Mouse (Mus musculus): Measurements from ENCODE around the gene AC140267.1. TPM values are rescaled to one million over a fixed set of nuclear protein-coding genes. Genes with fewer than 3 reads are reported as not detected.
A peak's percentile ranks its signal among the peaks of the same experiment; 100 is the strongest.

Gene AC140267.1
- polyA plus RNA-seq, 1 experiment from 2014 or later, result 3.3 TPM

DNA sequence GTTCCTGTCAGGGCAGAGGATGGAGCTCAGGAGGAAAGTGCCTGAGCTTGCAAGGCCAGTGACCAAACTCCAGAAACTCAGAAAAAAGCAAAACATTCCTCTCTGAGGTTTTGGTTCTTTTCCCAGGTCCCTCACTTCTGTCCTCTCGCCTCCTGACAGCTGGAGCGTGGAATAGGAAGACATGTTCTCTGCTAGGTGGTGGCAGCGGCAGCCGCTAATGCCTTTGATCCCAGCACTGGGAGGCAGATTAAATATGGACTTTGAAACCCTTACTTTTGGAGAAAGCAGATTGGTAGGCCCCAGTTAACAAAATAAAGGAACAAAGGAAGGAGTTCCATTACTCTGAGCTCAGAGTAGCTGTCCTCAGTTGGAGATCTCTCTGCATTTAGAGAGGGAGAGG lies 27.2 kb upstream of the AC140267.1 start:
- H3K4me3 ChIP-seq (ENCODE audit: low read length), result no peak overlapping the region
- no peaks in the 10 kb centered on the region for H3K27me3 ChIP-seq (ENCODE audit: insufficient read depth, low read length)
- 0 out of 2 replicates have a peak, but pooled peaks cover 5% of the 10 kb centered on the region for H3K4me1 ChIP-seq (ENCODE audit: insufficient read depth, low read length)
- no peaks in the 10 kb centered on the region for H3K9me3 ChIP-seq (ENCODE audit: low read length)
- no peak overlapping the region for H3K4me2 ChIP-seq (replicated peaks; ENCODE audit: low read depth, low read length)
- H3K36me3 ChIP-seq (ENCODE audit: insufficient read depth, low read length), result peaks cover 7% of the 10 kb centered on the region; the same call in 1 of the 2 replicates
- H3K9ac ChIP-seq (replicated peaks; ENCODE audit: low read length), result no peak overlapping the region
- ATAC-seq (ENCODE audit: low FRiP score, low TSS enrichment), result no peak
- H3K27ac ChIP-seq (ENCODE audit: low read length), result peak overlapping the region; percentile 34; the same call in 1 of the 2 replicates
- WGBS, result 12% methylated on average over 4 of the region's 4 CpGs

DNA sequence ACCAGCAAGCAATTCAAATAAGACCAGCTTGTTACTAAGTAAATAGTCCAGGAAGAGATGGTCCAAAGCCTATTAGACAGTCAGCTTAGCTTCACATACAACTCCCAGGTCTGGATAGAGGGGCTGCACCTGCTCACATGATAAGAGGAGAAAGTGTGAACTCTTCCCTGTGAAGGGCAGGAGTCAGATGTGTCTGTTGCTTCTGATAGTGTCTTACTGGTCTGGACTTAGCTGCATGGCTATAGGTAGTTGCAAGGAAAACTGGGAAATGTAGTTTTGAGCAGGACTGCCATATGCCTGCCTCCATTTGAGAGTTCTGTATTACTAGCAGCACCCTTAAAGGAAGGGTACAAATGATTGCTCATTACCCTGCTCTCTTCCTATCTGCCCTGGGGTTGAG lies 21.9 kb upstream of the AC140267.1 start:
- H3K27ac ChIP-seq (ENCODE audit: low read length), result no peak overlapping the region
- 0 out of 2 replicates have a peak, but pooled peaks cover 2% of the 10 kb centered on the region for H3K4me1 ChIP-seq (ENCODE audit: insufficient read depth, low read length)
- no peak overlapping the region for H3K9ac ChIP-seq (replicated peaks; ENCODE audit: low read length)
- H3K36me3 ChIP-seq (ENCODE audit: insufficient read depth, low read length), result peaks cover 7% of the 10 kb centered on the region; the same call in 1 of the 2 replicates
- H3K4me3 ChIP-seq (ENCODE audit: low read length), result no peak overlapping the region
- no peak for ATAC-seq (ENCODE audit: low FRiP score, low TSS enrichment)
- no peak overlapping the region for H3K4me2 ChIP-seq (replicated peaks; ENCODE audit: low read depth, low read length)
- no peaks in the 10 kb centered on the region for H3K27me3 ChIP-seq (ENCODE audit: insufficient read depth, low read length)
- H3K9me3 ChIP-seq (ENCODE audit: low read length), result no peaks in the 10 kb centered on the region

DNA sequence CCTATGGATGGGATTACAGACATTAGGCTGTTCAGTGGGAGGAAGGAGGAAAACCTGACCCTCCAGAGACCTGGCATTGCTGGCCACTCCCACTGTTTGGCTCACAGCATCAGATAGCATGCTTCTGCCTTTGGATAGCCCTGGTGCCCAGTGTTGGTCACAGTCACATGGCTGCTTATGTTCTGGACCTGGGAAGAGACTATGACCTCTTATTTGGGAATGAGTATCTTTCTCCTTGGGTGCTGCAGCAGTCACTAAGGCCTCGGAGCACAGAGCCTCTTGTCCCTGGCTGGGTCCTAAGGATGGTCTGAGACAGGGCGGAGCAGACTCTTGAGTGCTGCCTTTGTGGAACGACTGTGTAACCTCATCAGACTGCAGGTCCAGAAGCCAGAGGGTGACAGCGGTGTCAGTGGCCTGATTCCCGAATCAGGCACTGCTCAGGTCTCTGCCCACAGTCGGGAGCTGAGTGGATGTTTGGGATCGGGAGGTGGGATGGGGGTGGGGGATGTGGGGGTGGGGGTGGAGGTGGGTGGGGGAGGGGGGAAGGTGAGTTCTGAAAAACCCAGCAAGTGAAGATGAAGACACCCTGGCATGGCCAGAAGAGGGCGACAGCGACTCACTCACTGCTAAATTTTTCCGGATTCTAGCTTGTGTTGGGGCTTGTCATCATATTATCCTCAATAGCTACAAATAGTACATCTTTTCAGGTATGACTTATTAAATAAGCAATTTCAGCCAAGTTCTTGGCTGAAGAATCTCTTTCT lies 19.7 kb upstream of the AC140267.1 start:
- no peak overlapping the region for H3K4me3 ChIP-seq (ENCODE audit: low read length)
- no peak for ATAC-seq (ENCODE audit: low FRiP score, low TSS enrichment)
- no peaks in the 10 kb centered on the region for H3K9me3 ChIP-seq (ENCODE audit: low read length)
- H3K4me2 ChIP-seq (replicated peaks; ENCODE audit: low read depth, low read length), result no peak overlapping the region
- no peak overlapping the region for H3K27ac ChIP-seq (ENCODE audit: low read length)
- no peaks in the 10 kb centered on the region for H3K27me3 ChIP-seq (ENCODE audit: insufficient read depth, low read length)
- H3K9ac ChIP-seq (replicated peaks; ENCODE audit: low read length), result no peak overlapping the region
- 12% methylated on average over 10 of the region's 10 CpGs for WGBS
- peaks cover 7% of the 10 kb centered on the region; the same call in 1 of the 2 replicates for H3K36me3 ChIP-seq (ENCODE audit: insufficient read depth, low read length)
- peaks cover 6% of the 10 kb centered on the region; the same call in 1 of the 2 replicates for H3K4me1 ChIP-seq (ENCODE audit: insufficient read depth, low read length)

DNA sequence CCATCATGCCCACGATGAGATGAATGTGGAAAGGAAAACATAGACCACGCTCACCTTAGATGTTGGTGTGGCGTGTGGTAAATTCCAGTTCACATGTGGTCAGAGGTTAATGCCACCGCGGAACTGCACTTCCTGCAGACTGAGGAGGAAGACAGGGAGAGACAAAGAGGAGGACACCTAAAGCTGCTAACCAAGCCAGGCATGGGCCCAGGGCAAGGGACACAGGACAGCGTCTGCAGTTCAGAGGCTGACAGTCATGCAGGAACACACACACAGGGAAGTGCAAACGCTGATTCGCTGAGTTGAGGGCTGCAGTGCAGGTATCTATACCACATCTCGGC lies 19.2 kb upstream of the AC140267.1 start:
- no peaks in the 10 kb centered on the region for H3K27me3 ChIP-seq (ENCODE audit: insufficient read depth, low read length)
- H3K9me3 ChIP-seq (ENCODE audit: low read length), result no peaks in the 10 kb centered on the region
- H3K4me2 ChIP-seq (replicated peaks; ENCODE audit: low read depth, low read length), result no peak overlapping the region
- H3K9ac ChIP-seq (replicated peaks; ENCODE audit: low read length), result no peak overlapping the region
- ATAC-seq (ENCODE audit: low FRiP score, low TSS enrichment), result no peak
- peaks cover 6% of the 10 kb centered on the region; the same call in 1 of the 2 replicates for H3K36me3 ChIP-seq (ENCODE audit: insufficient read depth, low read length)
- WGBS, result 62% methylated on average over 9 of the region's 9 CpGs
- H3K4me1 ChIP-seq (ENCODE audit: insufficient read depth, low read length), result peaks cover 6% of the 10 kb centered on the region; the same call in 1 of the 2 replicates
- no peak overlapping the region for H3K27ac ChIP-seq (ENCODE audit: low read length)
- no peak overlapping the region for H3K4me3 ChIP-seq (ENCODE audit: low read length)

DNA sequence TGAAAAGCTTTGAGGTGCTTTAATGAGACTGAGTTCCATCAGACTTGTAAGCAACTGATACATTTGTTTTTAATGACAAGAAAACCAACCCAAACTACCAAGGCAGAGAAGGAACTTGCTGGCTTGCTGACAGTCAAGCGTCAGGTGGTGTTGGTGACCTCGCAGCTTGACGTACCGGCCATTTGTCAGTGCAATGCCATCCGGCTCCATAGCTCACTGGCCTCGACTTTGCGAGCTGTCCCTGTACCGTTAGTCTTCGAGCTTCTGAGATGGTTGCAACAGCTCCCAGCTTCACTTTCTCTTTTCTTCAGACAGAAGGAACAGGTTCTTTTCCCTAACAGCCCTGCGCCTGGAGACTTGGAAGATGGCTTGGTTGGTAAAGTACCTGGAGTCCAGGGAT lies 18.2 kb upstream of the AC140267.1 start:
- Histone ChIP-seq H3K9me3 (ENCODE audit: low read length) (no peaks in the 10 kb centered on the region), H3K27ac (ENCODE audit: low read length) (no peak overlapping the region), H3K9ac (replicated peaks; ENCODE audit: low read length) (no peak overlapping the region), H3K27me3 (ENCODE audit: insufficient read depth, low read length) (no peaks in the 10 kb centered on the region), H3K4me2 (replicated peaks; ENCODE audit: low read depth, low read length) (no peak overlapping the region), H3K4me1 (ENCODE audit: insufficient read depth, low read length) (peaks cover 6% of the 10 kb centered on the region; the same call in 1 of the 2 replicates), H3K4me3 (ENCODE audit: low read length) (no peak overlapping the region), H3K36me3 (ENCODE audit: insufficient read depth, low read length) (no peaks in the 10 kb centered on the region)
- ATAC-seq (ENCODE audit: low FRiP score, low TSS enrichment), result no peak
- WGBS, result 80% methylated on average over 10 of the region's 10 CpGs

DNA sequence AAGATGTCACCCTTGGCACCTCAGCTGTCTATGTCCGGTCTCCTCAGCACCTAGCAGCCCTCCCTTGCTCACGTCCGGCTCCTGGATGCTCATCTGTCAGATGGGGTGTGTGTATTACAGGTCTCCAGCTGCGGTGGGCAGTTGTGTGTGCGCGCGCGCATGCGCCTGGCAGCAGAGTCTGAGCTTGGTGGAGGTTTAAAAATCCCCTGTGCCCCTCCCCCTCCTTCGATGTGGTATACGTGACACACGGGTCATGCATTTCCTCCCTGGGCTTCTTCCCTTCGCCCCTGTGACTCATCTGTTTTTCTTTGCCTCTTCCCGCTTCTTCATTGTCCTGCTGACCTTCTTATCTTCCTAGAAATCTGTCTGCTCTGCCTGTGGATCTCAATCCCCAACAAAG lies 16.4 kb upstream of the AC140267.1 start:
- no peak overlapping the region for H3K4me3 ChIP-seq (ENCODE audit: low read length)
- ATAC-seq (ENCODE audit: low FRiP score, low TSS enrichment), result peak; percentile 42; the same call in 1 of the 2 replicates
- H3K36me3 ChIP-seq (ENCODE audit: insufficient read depth, low read length), result no peaks in the 10 kb centered on the region
- no peaks in the 10 kb centered on the region for H3K27me3 ChIP-seq (ENCODE audit: insufficient read depth, low read length)
- H3K9ac ChIP-seq (replicated peaks; ENCODE audit: low read length), result peak overlapping the region; percentile 17; the same call in 1 of the 2 replicates
- H3K4me1 ChIP-seq (ENCODE audit: insufficient read depth, low read length), result peaks cover 6% of the 10 kb centered on the region; the same call in 1 of the 2 replicates
- H3K27ac ChIP-seq (ENCODE audit: low read length), result no peak overlapping the region
- no peaks in the 10 kb centered on the region for H3K9me3 ChIP-seq (ENCODE audit: low read length)
- WGBS, result 27% methylated on average over 14 of the region's 14 CpGs
- peak overlapping the region; percentile 28 for H3K4me2 ChIP-seq (replicated peaks; ENCODE audit: low read depth, low read length)

DNA sequence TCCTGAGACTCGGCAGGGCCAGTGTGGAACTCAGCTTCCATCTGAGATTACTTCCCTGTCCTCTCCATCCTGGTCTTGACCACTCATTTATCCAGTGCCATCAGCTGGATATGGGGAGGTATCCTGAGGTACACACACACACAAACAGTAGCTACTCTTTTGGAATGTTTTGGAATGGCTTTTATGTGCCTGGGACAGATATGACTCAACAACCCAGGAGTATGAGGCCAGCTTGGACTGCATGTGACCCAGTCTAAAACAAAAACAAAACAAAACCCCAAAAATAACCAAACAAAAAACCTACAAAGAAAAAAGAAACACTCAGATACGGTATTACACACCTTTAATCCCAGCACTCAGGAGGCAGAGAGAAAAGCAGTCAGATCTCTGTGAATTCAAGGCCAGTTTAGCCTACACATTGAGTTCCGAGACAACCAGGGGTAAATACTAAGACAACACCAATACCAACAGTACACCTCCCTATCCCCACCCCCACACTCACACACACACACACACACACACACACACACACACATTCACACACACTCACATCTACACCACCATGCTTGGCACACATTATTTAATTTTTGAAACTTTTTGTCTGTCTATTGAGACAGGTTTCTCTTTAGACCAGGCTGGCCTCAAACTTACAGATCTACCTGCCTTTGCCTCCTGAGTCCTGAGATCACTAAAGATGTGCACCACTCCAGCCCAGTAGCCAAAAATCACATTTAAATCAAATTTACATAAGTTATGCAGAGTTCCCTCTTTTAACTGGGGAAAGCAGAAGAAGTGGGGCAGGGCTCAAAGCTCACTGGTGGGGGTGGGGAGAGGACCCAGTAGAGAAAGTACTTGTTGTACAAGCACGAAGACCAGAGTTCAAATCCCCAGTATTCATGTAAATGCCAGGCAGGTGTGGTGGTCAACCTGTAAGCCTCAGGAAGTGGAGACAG lies 15.7 kb upstream of the AC140267.1 start:
- H3K4me3 ChIP-seq (ENCODE audit: low read length), result no peak overlapping the region
- ATAC-seq (ENCODE audit: low FRiP score, low TSS enrichment), result no peak
- no peak overlapping the region for H3K27ac ChIP-seq (ENCODE audit: low read length)
- H3K36me3 ChIP-seq (ENCODE audit: insufficient read depth, low read length), result no peaks in the 10 kb centered on the region
- WGBS, result 61% methylated on average over 4 of the region's 4 CpGs
- H3K27me3 ChIP-seq (ENCODE audit: insufficient read depth, low read length), result no peaks in the 10 kb centered on the region
- peaks cover 6% of the 10 kb centered on the region; the same call in 1 of the 2 replicates for H3K4me1 ChIP-seq (ENCODE audit: insufficient read depth, low read length)
- peak overlapping the region; percentile 28 for H3K4me2 ChIP-seq (replicated peaks; ENCODE audit: low read depth, low read length)
- H3K9me3 ChIP-seq (ENCODE audit: low read length), result no peaks in the 10 kb centered on the region
- 0 out of 2 replicates have a peak overlapping the region, but pooled peaks have one; percentile 17 for H3K9ac ChIP-seq (replicated peaks; ENCODE audit: low read length)

DNA sequence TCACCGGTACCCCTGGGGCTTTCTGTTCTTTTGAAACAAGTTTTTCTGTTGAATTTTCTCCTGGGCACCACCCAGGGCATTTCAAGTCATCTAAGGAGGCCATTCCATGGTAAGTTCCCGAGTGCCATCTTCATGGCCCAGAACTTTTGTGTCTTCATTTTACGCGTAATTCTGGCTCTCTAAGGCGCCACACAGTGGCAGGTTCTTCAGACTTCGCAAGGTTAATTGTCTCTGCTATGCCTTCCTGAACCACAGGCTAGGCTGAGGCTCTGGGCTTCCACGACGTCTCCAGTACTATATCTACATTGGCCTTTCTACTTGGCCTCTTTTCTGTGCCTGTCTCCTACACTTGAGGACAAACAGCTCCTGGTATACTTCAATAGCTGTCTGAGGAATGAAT lies 14.6 kb upstream of the AC140267.1 start:
- Histone ChIP-seq H3K4me2 (replicated peaks; ENCODE audit: low read depth, low read length) (no peak overlapping the region), H3K36me3 (ENCODE audit: insufficient read depth, low read length) (no peaks in the 10 kb centered on the region), H3K9me3 (ENCODE audit: low read length) (no peaks in the 10 kb centered on the region), H3K9ac (replicated peaks; ENCODE audit: low read length) (no peak overlapping the region), H3K4me3 (ENCODE audit: low read length) (no peak overlapping the region), H3K4me1 (ENCODE audit: insufficient read depth, low read length) (peaks cover 6% of the 10 kb centered on the region; the same call in 1 of the 2 replicates), H3K27ac (ENCODE audit: low read length) (no peak overlapping the region), H3K27me3 (ENCODE audit: insufficient read depth, low read length) (no peaks in the 10 kb centered on the region)
- no peak for ATAC-seq (ENCODE audit: low FRiP score, low TSS enrichment)
- WGBS, result 66% methylated on average over 8 of the region's 8 CpGs

DNA sequence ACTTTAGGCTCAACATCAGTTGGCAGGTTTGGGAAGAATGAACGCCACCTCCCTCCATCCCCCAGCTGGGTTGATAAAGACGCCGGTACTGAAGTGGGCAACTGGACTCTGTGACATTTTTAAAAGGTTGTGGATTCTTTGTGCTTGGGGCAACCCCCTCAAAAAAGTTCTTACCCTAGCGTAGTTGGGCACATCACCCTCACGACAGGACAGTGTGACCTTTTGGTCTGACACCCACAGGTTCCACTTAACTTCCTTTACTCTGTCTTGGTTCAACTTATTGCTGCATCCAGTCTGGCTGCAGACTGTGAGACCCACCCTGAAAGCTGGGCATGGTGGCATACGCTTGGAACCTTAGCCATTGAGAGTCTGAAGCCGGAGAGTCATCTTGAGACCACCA lies 11.9 kb upstream of the AC140267.1 start:
- WGBS, result 90% methylated on average over 7 of the region's 7 CpGs
- Histone ChIP-seq H3K4me3 (ENCODE audit: low read length) (no peak overlapping the region), H3K9ac (replicated peaks; ENCODE audit: low read length) (no peak overlapping the region), H3K4me2 (replicated peaks; ENCODE audit: low read depth, low read length) (no peak overlapping the region), H3K4me1 (ENCODE audit: insufficient read depth, low read length) (peaks cover 6% of the 10 kb centered on the region; the same call in 1 of the 2 replicates), H3K27ac (ENCODE audit: low read length) (no peak overlapping the region), H3K27me3 (ENCODE audit: insufficient read depth, low read length) (no peaks in the 10 kb centered on the region), H3K36me3 (ENCODE audit: insufficient read depth, low read length) (no peaks in the 10 kb centered on the region), H3K9me3 (ENCODE audit: low read length) (no peaks in the 10 kb centered on the region)
- ATAC-seq (ENCODE audit: low FRiP score, low TSS enrichment), result no peak
